Mouse (Mus musculus): Measurements from ENCODE around the gene Epb41l3.

GRCm38 (mm10) chr17:69192863-69193493, 117.5 kb downstream of the Epb41l3 start:
- TF ChIP-seq CTCF (IDR thresholded peaks at IDR 0.05; ENCODE audit: low read depth) (no peak), EP300 (IDR thresholded peaks at IDR 0.05; ENCODE audit: low read depth) (no peak)
